Mouse (Mus musculus): ENCODE measurements around the gene C5ar1. TPM values are rescaled to one million over a fixed set of nuclear protein-coding genes. Genes with fewer than 3 reads are reported as not detected.

Gene C5ar1
- total and polyA plus RNA-seq, 3 experiments: not detected

- no peaks in the 10 kb centered on the region for H3K9me3 ChIP-seq (replicated peaks; ENCODE audit: insufficient read depth, low read length)
- no peak overlapping the region for H3K4me3 ChIP-seq (ENCODE audit: control insufficient read depth in 1 of 2, insufficient read depth in 1 of 2, low read depth in 2 of 2, low read length in 2 of 2)
- H3K4me1 ChIP-seq (ENCODE audit: control insufficient read depth in 1 of 2, insufficient read depth in 2 of 2, low read length in 2 of 2): peaks cover 0 to 6% of the 10 kb centered on the region in 2 experiments; a peak in 1 of 4 replicates
- H3K79me2 ChIP-seq (ENCODE audit: control insufficient read depth, insufficient read depth, low read length, poor library complexity): no peaks in the 10 kb centered on the region
- TF ChIP-seq ELF1 (IDR thresholded peaks at IDR 0.05; ENCODE audit: low read depth, low read length): no peak
- TF ChIP-seq EP300 (IDR thresholded peaks at IDR 0.05; ENCODE audit: low read depth in 1 of 2, low read length in 2 of 2): no peak
- TF ChIP-seq USF1 (IDR thresholded peaks at IDR 0.05; ENCODE audit: low read depth, low read length): no peak
- TF ChIP-seq GABPA (IDR thresholded peaks at IDR 0.05; ENCODE audit: low read depth, low read length): no peak
- no peak for TF ChIP-seq ZMIZ1 (IDR thresholded peaks at IDR 0.05; ENCODE audit: low read depth, low read length)
- TF ChIP-seq SIN3A (IDR thresholded peaks at IDR 0.05; ENCODE audit: low read length): no peak
- TF ChIP-seq KAT2A (conservative IDR thresholded peaks at IDR 0.05; ENCODE audit: low read depth, low read length): no peak
- TF ChIP-seq NRF1 (IDR thresholded peaks at IDR 0.05; ENCODE audit: insufficient read depth, low read depth, low read length, poor library complexity, severe bottlenecking): no peak
- TF ChIP-seq CHD2 (IDR thresholded peaks at IDR 0.05; ENCODE audit: low read length): no peak
- TF ChIP-seq NELFE (IDR thresholded peaks at IDR 0.05; ENCODE audit: low read depth, low read length): no peak
- TF ChIP-seq CTCF (IDR thresholded peaks at IDR 0.05 in 2 of 3, conservative IDR thresholded peaks at IDR 0.05 in 1 of 3; ENCODE audit: control insufficient read depth in 1 of 3, insufficient read depth in 1 of 3, low read depth in 2 of 3, low read length in 3 of 3, poor library complexity in 1 of 3, severe bottlenecking in 1 of 3): no peak
- TF ChIP-seq ZKSCAN1 (IDR thresholded peaks at IDR 0.05; ENCODE audit: low read depth, low read length): no peak
- TF ChIP-seq CHD1 (IDR thresholded peaks at IDR 0.05; ENCODE audit: low read depth, low read length): no peak
- TF ChIP-seq TAL1 (IDR thresholded peaks at IDR 0.05; ENCODE audit: low read length): no peak
- no peak for TF ChIP-seq GATA1 (IDR thresholded peaks at IDR 0.05; ENCODE audit: low read depth, low read length)
- TF ChIP-seq ETS1 (IDR thresholded peaks at IDR 0.05; ENCODE audit: low read depth, low read length): no peak
- TF ChIP-seq SMC3 (IDR thresholded peaks at IDR 0.05; ENCODE audit: low read depth, low read length): no peak
- no peak for TF ChIP-seq MAFK (IDR thresholded peaks at IDR 0.05; ENCODE audit: borderline replicate concordance, low read depth, low read length)
- no peaks in the 10 kb centered on the region for H3K36me3 ChIP-seq (ENCODE audit: control insufficient read depth in 1 of 2, insufficient read depth in 2 of 2, low read length in 2 of 2)
- no peaks in the 10 kb centered on the region for H3K27me3 ChIP-seq (ENCODE audit: control insufficient read depth in 1 of 2, insufficient read depth in 2 of 2, low read length in 2 of 2)
- H3K9ac ChIP-seq (ENCODE audit: control insufficient read depth, low read depth, low read length, poor library complexity, severe bottlenecking): no peak overlapping the region
- H3K27ac ChIP-seq (ENCODE audit: control insufficient read depth, low read depth, low read length): no peak overlapping the region
- no peak for DNase-seq (ENCODE audit: low read depth, low spot score)
Observed at GRCm38 (mm10) chr7:16202756-16203504, 56.4 kb downstream of the C5ar1 start.

- no peak for TF ChIP-seq UBTF (IDR thresholded peaks at IDR 0.05; ENCODE audit: borderline replicate concordance, insufficient read depth, low read depth, low read length)
- TF ChIP-seq EP300 (IDR thresholded peaks at IDR 0.05; ENCODE audit: low read depth in 1 of 2, low read length in 2 of 2): no peak
- no peak for TF ChIP-seq MAZ (IDR thresholded peaks at IDR 0.05; ENCODE audit: low read depth, low read length)
- no peak for TF ChIP-seq MYC (IDR thresholded peaks at IDR 0.05; ENCODE audit: low read depth, low read length)
- TF ChIP-seq CHD2 (IDR thresholded peaks at IDR 0.05; ENCODE audit: low read length): no peak
- TF ChIP-seq GATA1 (IDR thresholded peaks at IDR 0.05; ENCODE audit: low read depth, low read length): no peak
- TF ChIP-seq USF1 (IDR thresholded peaks at IDR 0.05; ENCODE audit: low read depth, low read length): no peak
- no peak for TF ChIP-seq ZKSCAN1 (IDR thresholded peaks at IDR 0.05; ENCODE audit: low read depth, low read length)
- TF ChIP-seq E2F4 (IDR thresholded peaks at IDR 0.05; ENCODE audit: borderline replicate concordance, low read depth, low read length): no peak
- no peak for TF ChIP-seq RCOR1 (IDR thresholded peaks at IDR 0.05; ENCODE audit: low read depth, low read length)
- no peak for TF ChIP-seq MXI1 (IDR thresholded peaks at IDR 0.05; ENCODE audit: low read depth, low read length)
- no peak for TF ChIP-seq ELF1 (IDR thresholded peaks at IDR 0.05; ENCODE audit: low read depth, low read length)
- no peak for TF ChIP-seq POLR2AphosphoS5 (IDR thresholded peaks at IDR 0.05; ENCODE audit: borderline replicate concordance, low read depth, low read length)
- no peak for TF ChIP-seq NRF1 (IDR thresholded peaks at IDR 0.05; ENCODE audit: insufficient read depth, low read depth, low read length, poor library complexity, severe bottlenecking)
- TF ChIP-seq BHLHE40 (IDR thresholded peaks at IDR 0.05; ENCODE audit: borderline replicate concordance, low read depth, low read length): no peak
- no peak for TF ChIP-seq NELFE (IDR thresholded peaks at IDR 0.05; ENCODE audit: low read depth, low read length)
- TF ChIP-seq ETS1 (IDR thresholded peaks at IDR 0.05; ENCODE audit: low read depth, low read length): no peak
- TF ChIP-seq ZNF384 (IDR thresholded peaks at IDR 0.05; ENCODE audit: low read depth, low read length): no peak
- no peak for TF ChIP-seq TBP (IDR thresholded peaks at IDR 0.05; ENCODE audit: low read depth, low read length)
- H3K9ac ChIP-seq (ENCODE audit: control insufficient read depth, low read depth, low read length, poor library complexity, severe bottlenecking): no peak overlapping the region
- H3K4me1 ChIP-seq (ENCODE audit: control insufficient read depth in 1 of 2, insufficient read depth in 2 of 2, low read length in 2 of 2): no peaks in the 10 kb centered on the region
- no peaks in the 10 kb centered on the region for H3K36me3 ChIP-seq (ENCODE audit: control insufficient read depth in 1 of 2, insufficient read depth in 2 of 2, low read length in 2 of 2)
- no peaks in the 10 kb centered on the region for H3K79me2 ChIP-seq (ENCODE audit: control insufficient read depth, insufficient read depth, low read length, poor library complexity)
- H3K9me3 ChIP-seq (replicated peaks; ENCODE audit: insufficient read depth, low read length): no peaks in the 10 kb centered on the region
- no peak overlapping the region for H3K27ac ChIP-seq (ENCODE audit: control insufficient read depth, low read depth, low read length)
- H3K27me3 ChIP-seq (ENCODE audit: control insufficient read depth in 1 of 2, insufficient read depth in 2 of 2, low read length in 2 of 2): no peaks in the 10 kb centered on the region
- no peak overlapping the region for H3K4me3 ChIP-seq (ENCODE audit: control insufficient read depth in 1 of 2, insufficient read depth in 1 of 2, low read depth in 2 of 2, low read length in 2 of 2)
- DNase-seq (ENCODE audit: low read depth, low spot score): no peak
Observed at GRCm38 (mm10) chr7:16201136-16201535, 58.2 kb downstream of the C5ar1 start.
